Mouse (Mus musculus) stomach, postnatal 0 days (tissue): ENCODE results near the gene Cul7. TPM values are rescaled to one million over a fixed set of nuclear protein-coding genes. Genes with fewer than 3 reads are reported as not detected.

Experiments
- ATAC-seq: fragments of 200-750 bp; cut with Nextera tagmentation; 2 replicates; pipeline ENCODE4 v1.8.0; 2017; ENCODE audit not compliant: low FRiP score, low TSS enrichment
- DNase-seq: peaks from one replicate; pipeline ENCODE4 v3.0.0-alpha.2; 2016; ENCODE audit warnings: low spot score
- H3K27ac ChIP-seq: fragments of 300-500 bp; sonication (generic); replicated peaks from 2 replicates; pipeline ENCODE4 v1.5.1; 2014; ENCODE audit warnings: mild to moderate bottlenecking, control low read depth
- H3K27me3 ChIP-seq: fragments of 300-500 bp; sonication (generic); 2 replicates; pipeline ENCODE4 v1.6.1; 2014; ENCODE audit warnings: low read length; ENCODE audit not compliant: control insufficient read depth, insufficient read depth
- H3K36me3 ChIP-seq: fragments of 300-500 bp; sonication (generic); 2 replicates; pipeline ENCODE4 v1.6.1; 2014; ENCODE audit warnings: low read length, mixed read lengths; ENCODE audit not compliant: control insufficient read depth, insufficient read depth
- H3K4me1 ChIP-seq: fragments of 300-500 bp; sonication (generic); replicated peaks from 2 replicates; pipeline ENCODE4 v1.6.1; 2014; ENCODE audit warnings: antibody characterized with exemption; ENCODE audit not compliant: control insufficient read depth, insufficient read depth
- H3K4me2 ChIP-seq: fragments of 300-500 bp; sonication (generic); replicated peaks from 2 replicates; pipeline ENCODE4 v1.6.1; 2014; ENCODE audit warnings: low read depth, mild to moderate bottlenecking, control low read depth, moderate library complexity
- H3K4me3 ChIP-seq: fragments of 300-500 bp; sonication (generic); 2 replicates; pipeline ENCODE4 v1.5.1; 2014; ENCODE audit warnings: low read depth, low read length, control low read depth
- H3K9ac ChIP-seq: fragments of 300-500 bp; sonication (generic); 2 replicates; pipeline ENCODE4 v1.6.1; 2014; ENCODE audit warnings: mild to moderate bottlenecking, low read length, control low read depth, mixed read lengths
- H3K9me3 ChIP-seq: fragments of 300-500 bp; sonication (generic); 2 replicates; pipeline ENCODE4 v1.6.1; 2016; ENCODE audit warnings: low read length; ENCODE audit not compliant: control insufficient read depth
- CTCF ChIP-seq: IDR thresholded peaks from 2 replicates; pipeline ENCODE4 v1.5.1; 2016; ENCODE audit warnings: antibody characterized with exemption, low read depth, mild to moderate bottlenecking, moderate library complexity
- EP300 ChIP-seq: optimal IDR thresholded peaks from 2 replicates; pipeline ENCODE3; 2016; ENCODE audit warnings: antibody characterized with exemption
- WGBS: fragments of 180-500 bp; shearing (Covaris S2); extraction: QIAGEN DNeasy Blood & Tissue Kit; methylation state at CpG from one replicate; pipeline ENCODE4 v1.1.7; 2014; 5-methylcytosine and 5-hydroxymethylcytosine counted together
- polyA plus RNA-seq: library from polyadenylated mRNA; unstranded; fragments of >200 nt; fragmentation: Nextera tagmentation; extraction: Ambion mirVana; gene quantifications from 2 replicates; pipeline ENCODE4 v1.2.1, GENCODE M21; 2015

The Cul7 gene
- 12.9 and 14.0 TPM in 2 replicates for polyA plus RNA-seq

- H3K9me3 ChIP-seq = no peaks in the 10 kb centered on the region
- peak within 1 kb of the TSS; percentile 75 for H3K4me3 ChIP-seq
- peak within 1 kb of the TSS; percentile 86 for H3K9ac ChIP-seq
- ATAC-seq = peak; percentile 89
- peak within 1 kb of the TSS; percentile 96 for H3K27ac ChIP-seq
- under 1% methylated on average over 51 of the region's 58 CpGs for WGBS
- peak within 1 kb of the TSS; percentile 85 for H3K4me2 ChIP-seq
- peaks cover 12% of the 10 kb centered on the region for H3K36me3 ChIP-seq
- peak; percentile 77 for TF ChIP-seq EP300
- TF ChIP-seq CTCF = no peak; the same call in 1 of the 2 replicates
- H3K4me1 ChIP-seq = peaks cover 3% of the 10 kb centered on the region
- peak; percentile 93 for DNase-seq
- H3K27me3 ChIP-seq = no peaks in the 10 kb centered on the region
These were observed at the start of gene Cul7 for GRCm38 (mm10) chr17:46650232-46651031. TSS of gene Cul7 (plus strand) at chr17:46650337.

- DNase-seq (no peak), ATAC-seq (no peak)
- 95% methylated on average over 2 of the region's 2 CpGs for WGBS
- Histone ChIP-seq H3K4me1 (0 out of 2 replicates have a peak, but pooled peaks cover 1% of the 10 kb centered on the region), H3K9me3 (no peaks in the 10 kb centered on the region), H3K4me3 (no peak overlapping the region), H3K9ac (no peak overlapping the region), H3K4me2 (no peak overlapping the region), H3K36me3 (no peaks in the 10 kb centered on the region), H3K27me3 (no peaks in the 10 kb centered on the region), H3K27ac (no peak overlapping the region)
- TF ChIP-seq EP300 (no peak), CTCF (peak; percentile 62)
These were observed 49.6 kb upstream of the Cul7 start for GRCm38 (mm10) chr17:46600569-46600968.

- no peak overlapping the region for H3K4me2 ChIP-seq
- H3K4me1 ChIP-seq = 0 out of 2 replicates have a peak, but pooled peaks cover 3% of the 10 kb centered on the region
- H3K27ac ChIP-seq = peak overlapping the region; percentile 56
- WGBS = 54% methylated on average over 9 of the region's 9 CpGs
- ATAC-seq (peak; percentile 62; the same call in 1 of the 2 replicates), DNase-seq (no peak)
- H3K36me3 ChIP-seq = no peaks in the 10 kb centered on the region
- H3K4me3 ChIP-seq = no peak overlapping the region
- no peaks in the 10 kb centered on the region for H3K9me3 ChIP-seq
- H3K27me3 ChIP-seq = no peaks in the 10 kb centered on the region
- no peak for TF ChIP-seq EP300
- no peak for TF ChIP-seq CTCF
- no peak overlapping the region for H3K9ac ChIP-seq
These were observed 47.9 kb upstream of the Cul7 start for GRCm38 (mm10) chr17:46602212-46602611.

GRCm38 (mm10) chr17:46603229-46603628, 46.9 kb upstream of the Cul7 start:
- TF ChIP-seq EP300 = no peak
- 0 out of 2 replicates have a peak, but pooled peaks have one; percentile 31 for TF ChIP-seq CTCF
- 100% methylated on average over 4 of the region's 4 CpGs for WGBS
- Histone ChIP-seq H3K4me2 (no peak overlapping the region), H3K27ac (no peak overlapping the region), H3K4me3 (no peak overlapping the region), H3K4me1 (0 out of 2 replicates have a peak, but pooled peaks cover 3% of the 10 kb centered on the region), H3K27me3 (no peaks in the 10 kb centered on the region), H3K9me3 (no peaks in the 10 kb centered on the region), H3K9ac (no peak overlapping the region), H3K36me3 (no peaks in the 10 kb centered on the region)
- ATAC-seq (no peak), DNase-seq (no peak)

- H3K4me3 ChIP-seq = no peak overlapping the region
- no peaks in the 10 kb centered on the region for H3K36me3 ChIP-seq
- H3K27ac ChIP-seq = no peak overlapping the region
- no peak overlapping the region for H3K9ac ChIP-seq
- no peak for DNase-seq
- no peak overlapping the region for H3K4me2 ChIP-seq
- 70% methylated on average over 5 of the region's 5 CpGs for WGBS
- TF ChIP-seq CTCF (no peak), EP300 (no peak)
- H3K27me3 ChIP-seq = no peaks in the 10 kb centered on the region
- no peaks in the 10 kb centered on the region for H3K9me3 ChIP-seq
- no peak for ATAC-seq
- 0 out of 2 replicates have a peak, but pooled peaks cover 3% of the 10 kb centered on the region for H3K4me1 ChIP-seq
These were observed 45.0 kb upstream of the Cul7 start for GRCm38 (mm10) chr17:46605126-46605525.

- Histone ChIP-seq H3K36me3 (no peaks in the 10 kb centered on the region), H3K9me3 (no peaks in the 10 kb centered on the region), H3K4me2 (no peak overlapping the region), H3K27me3 (no peaks in the 10 kb centered on the region), H3K4me1 (0 out of 2 replicates have a peak, but pooled peaks cover 3% of the 10 kb centered on the region), H3K9ac (no peak overlapping the region), H3K4me3 (no peak overlapping the region), H3K27ac (0 out of 2 replicates have a peak overlapping the region, but pooled peaks have one; percentile 2)
- no peak for ATAC-seq
- TF ChIP-seq EP300 (no peak), CTCF (no peak)
- DNase-seq = no peak
- 67% methylated on average over 12 of the region's 12 CpGs for WGBS
These were observed 44.1 kb upstream of the Cul7 start for GRCm38 (mm10) chr17:46605987-46606386.
